Mouse (Mus musculus): ENCODE data around the gene Scamp3.
"Not testable (repeated sequence)": the region's sequence is repeated elsewhere in the genome, so short reads cannot be mapped to it uniquely, and the experiment has no call there.

The Scamp3 gene

DNA sequence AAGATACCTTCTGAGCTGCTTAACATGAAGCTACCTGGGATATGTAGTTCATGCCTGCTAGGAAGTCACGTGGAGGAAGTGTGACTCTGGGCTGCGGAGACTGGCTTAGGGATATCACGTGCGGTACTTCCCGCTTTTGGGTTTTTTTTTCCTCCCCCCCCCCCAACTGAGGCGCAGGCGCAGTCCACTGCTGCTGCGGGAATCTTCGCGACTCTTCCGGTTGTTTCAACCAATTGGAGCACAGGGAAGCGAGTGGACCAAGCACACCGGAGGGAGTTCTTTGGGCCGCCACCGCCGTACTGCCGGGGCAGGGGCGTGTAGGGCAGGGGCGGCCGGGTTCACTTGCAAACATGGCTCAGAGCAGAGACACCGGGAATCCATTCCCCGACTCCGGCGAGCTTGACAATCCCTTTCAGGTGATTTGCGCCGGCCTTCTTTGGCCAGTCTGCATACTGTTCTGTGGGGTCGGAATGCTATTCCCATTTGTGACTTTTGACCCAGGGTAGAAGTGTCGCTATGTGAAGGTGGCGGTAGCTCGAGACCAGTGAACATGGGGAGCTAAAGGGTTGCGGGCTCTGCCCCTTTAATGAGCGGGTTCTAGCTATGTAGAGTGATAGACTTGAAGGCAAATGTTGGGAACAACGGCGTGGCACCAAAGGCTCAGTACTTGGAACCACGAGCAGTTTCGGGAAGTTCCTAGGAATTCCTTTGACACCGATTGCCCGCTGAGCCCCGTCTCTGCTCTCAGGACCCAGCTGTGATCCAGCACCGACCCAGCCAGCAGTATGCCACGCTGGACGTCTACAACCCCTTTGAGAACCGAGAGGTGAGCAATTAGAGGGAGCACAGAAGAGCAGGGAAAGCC lies at the start of gene Scamp3:
Gene Scamp3, plus strand, starts transcription at position 232 of the 865 bp plus-strand sequence.
- peak; percentile 90 for DNase-seq (ENCODE audit: low spot score)

- no peak for DNase-seq (ENCODE audit: low spot score)
Measured at GRCm38 (mm10) chr3:89129908-89130307, 47.4 kb upstream of the Scamp3 start.

DNA sequence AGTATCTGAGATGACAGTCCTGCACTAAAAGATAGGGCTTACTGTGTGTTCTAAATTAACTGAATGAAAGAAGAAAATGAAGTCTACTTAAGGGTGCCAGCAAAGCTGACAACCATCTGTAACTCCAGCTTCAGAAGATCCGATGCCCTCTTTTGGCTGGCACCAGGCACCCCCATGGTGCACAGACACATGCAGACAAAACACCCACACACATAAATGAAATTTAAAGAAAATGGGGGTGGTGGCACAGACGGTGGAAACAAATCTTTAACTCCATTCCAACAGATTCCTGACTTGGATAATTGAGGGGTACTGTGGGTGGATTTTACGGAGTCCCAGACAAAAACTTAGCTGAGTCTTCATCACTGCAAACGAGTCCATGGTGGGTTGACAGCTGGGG lies 45.5 kb upstream of the Scamp3 start:
- no peak for DNase-seq (ENCODE audit: low spot score)

DNA sequence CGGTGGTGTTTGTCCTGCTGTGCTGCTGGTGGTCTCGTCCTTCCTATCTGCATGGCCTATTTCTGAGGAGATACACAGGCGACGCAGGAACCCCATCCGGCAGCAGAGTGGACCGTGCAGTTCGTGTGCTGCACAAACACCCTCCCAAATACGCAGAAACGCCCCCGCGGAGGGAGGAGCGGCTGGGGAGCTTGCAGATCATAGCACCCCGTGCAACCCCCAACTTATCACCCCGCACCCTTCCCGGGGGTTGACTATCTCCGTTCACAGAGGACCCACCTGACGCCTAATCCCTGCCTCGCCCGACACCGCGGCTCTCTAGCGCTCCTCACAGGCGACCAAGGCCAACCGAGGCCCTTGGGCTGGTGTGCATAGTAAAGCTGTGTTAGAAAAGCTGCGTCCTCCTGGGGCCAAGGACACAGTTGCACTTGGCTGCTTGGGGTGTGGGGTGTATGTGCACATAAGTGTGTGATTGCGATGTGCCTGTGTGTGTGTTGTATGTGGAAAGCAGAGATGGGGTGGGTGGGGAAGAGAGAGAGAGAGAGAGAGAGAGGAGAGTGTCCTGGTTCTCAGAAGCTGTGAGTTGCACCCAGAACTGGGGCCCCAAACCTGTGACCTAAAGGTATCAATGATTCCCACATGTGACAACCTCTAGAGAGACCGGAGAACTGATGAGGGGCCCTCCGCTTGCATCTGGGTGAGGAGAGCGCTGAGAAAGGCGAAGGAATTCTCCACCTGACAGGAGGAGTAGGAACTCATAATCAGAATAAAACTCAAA lies 44.8 kb upstream of the Scamp3 start:
- DNase-seq (ENCODE audit: low spot score) = peak; percentile 18

GRCm38 (mm10) chr3:89133063-89133450 lies 44.2 kb upstream of the Scamp3 start:
- no peak for DNase-seq (ENCODE audit: low spot score)

- no peak for DNase-seq (ENCODE audit: low spot score)
Measured at GRCm38 (mm10) chr3:89133752-89134151, 43.5 kb upstream of the Scamp3 start.

DNA sequence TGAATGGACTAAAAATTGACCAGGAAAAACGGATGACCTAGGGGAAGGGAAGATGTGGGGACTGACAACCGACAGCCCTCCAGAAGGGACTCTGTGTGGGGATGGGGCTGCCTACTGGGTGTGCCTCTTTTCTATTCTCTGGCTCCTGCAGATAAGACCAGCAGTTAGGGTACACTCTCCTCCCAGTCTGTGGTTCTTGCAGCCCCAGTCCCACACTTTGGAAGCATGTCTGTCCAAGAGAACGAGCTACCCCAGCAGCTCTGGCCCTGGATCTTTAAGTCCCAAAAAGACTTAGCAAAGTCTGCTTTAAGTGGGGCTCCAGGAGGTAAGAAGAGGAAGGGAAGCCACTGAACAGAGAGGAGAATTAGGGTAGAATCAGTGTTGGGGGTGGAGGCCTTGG lies 41.3 kb upstream of the Scamp3 start, which contains the start of gene Pklr:
Gene Pklr, plus strand, starts transcription at position 185 of the 400 bp plus-strand sequence.
- no peak for DNase-seq (ENCODE audit: low spot score)

DNA sequence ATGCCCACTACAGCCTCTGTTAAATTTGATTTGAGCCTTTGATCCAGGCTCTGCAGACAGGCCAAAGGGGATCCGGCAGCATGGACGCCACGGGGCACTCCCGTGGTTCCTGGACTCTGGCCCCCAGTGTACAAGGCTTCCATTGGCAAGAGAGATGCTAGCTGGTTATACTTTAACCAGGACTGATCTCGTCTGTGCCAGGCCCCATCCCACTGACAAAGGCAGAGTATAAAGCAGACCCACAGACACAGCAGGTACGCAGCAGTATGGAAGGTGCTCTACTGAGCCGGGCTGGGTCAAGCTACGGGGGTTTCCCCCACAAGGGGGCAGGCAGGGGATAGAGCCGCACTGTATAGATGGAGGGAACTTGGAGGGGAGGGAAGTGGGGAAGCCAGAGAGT lies 40.9 kb upstream of the Scamp3 start:
- DNase-seq (ENCODE audit: low spot score) = peak; percentile 17

DNA sequence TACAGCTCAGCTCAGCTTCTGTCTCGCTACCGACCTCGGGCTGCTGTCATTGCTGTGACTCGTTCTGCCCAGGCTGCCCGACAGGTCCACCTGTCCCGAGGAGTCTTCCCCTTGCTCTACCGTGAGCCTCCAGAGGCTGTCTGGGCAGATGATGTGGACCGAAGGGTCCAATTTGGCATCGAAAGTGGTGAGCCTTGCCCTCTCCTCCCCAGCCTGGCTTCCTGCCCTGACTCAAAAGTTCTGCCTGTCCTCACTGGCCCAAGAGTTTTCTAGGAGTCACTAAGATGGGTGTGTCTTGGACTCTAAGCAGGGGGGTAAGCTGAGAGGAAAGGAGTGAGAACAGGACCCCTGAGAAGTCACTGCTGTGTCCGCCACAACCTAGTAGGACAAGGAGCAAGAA lies 32.5 kb upstream of the Scamp3 start:
- no peak for DNase-seq (ENCODE audit: low spot score)

DNA sequence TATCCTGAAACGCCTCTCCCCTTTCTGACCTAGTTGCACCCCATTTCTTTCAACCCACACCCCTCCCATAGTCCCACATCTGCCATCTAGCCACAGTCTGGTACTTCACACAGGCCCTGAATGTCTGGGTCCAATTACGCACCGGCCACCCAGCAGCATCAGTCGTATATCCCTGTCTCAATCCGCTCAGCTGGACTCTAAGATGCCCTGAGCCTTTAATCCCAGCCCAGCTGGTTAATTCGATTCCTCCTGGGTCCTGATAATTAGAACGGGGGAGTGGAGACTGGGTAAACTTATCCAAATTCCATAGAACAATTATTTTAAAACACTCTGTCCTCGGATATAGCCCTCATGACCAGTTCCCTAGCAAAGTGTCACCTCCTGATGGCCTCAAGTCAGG lies 31.7 kb upstream of the Scamp3 start:
- DNase-seq (ENCODE audit: low spot score) = no peak

DNA sequence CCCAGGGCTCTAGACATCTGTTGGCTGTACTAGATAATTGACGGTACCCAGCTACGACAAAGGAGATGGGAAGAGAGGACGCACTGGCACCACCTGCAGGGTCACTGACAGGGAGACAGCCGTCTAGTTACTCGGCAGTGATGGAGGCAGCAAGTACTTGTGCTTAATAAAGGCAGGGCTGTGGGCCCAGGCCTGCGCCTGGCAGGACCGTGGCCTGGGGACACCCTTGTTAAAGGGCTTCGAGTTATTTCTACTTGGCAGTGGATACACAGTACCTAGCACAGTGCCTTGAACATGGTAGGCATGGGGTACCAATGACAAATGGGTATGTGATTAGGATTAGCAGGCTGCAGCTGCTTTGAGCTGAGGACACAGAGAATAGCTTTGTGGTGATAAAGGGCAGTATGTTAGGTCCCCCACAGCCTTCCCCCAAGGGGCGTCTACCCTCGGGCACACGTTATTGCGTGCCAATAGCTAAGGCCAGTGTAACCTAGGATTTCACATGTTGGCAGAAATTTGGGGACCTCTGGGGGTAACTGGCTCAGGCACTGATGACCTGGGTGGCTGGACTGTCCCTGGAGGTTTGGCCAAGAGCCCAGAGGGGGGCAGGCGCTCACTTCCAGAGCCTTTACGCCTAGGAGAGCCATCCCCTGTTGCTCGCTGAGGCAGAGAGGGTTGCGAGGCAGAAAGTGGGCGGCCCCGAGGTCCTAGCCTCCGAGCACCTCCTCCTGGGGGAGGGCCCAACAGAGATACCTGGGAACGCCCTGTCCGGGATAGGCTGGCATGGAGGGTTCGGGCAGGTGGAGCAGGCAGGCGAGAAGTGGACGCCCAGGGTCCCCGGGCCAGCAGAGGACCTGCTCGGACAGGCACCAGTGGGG lies 29.9 kb upstream of the Scamp3 start:
- no peak for DNase-seq (ENCODE audit: low spot score)

- DNase-seq (ENCODE audit: low spot score) = no peak
Measured at GRCm38 (mm10) chr3:89147979-89148311, 29.3 kb upstream of the Scamp3 start.

GRCm38 (mm10) chr3:89148567-89148966 lies 28.7 kb upstream of the Scamp3 start:
- no peak for DNase-seq (ENCODE audit: low spot score)

DNA sequence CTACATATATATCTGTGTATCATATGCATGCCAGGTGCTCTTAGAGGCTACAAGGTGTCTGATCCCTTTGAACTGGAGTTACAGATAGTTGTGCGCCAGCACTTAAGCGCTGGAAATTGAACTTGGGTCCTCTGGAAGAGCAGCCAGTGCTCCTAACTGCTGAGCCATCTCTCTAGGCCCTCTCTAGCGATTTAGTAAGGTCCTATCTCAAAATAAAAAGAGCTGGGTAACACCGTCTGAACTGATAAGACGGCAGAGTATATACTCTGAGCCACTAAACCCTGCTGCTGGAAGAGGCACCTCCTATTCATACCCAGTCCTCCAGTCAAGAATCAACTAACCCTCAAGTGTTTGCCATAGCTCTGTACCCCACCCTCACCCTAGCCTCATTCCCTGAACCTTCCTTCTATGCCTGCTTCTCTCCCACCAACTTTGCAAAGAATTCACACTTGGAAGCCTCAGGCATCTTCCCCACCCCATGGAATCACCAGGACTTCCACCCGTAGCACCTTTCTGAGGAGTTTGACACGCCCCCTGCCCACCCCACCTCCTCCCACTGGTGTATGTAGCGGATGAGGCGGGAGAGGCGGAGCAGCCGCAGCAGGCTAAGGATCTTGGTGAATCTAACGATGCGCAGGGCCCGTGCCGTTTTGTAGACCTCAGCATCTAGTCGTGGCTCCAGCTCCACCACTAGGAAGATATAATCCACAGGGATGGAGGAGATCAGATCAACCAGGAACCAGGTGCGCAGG lies 25.0 kb upstream of the Scamp3 start:
- DNase-seq (ENCODE audit: low spot score) = no peak

- DNase-seq (ENCODE audit: low spot score) = no peak
Measured at GRCm38 (mm10) chr3:89156951-89157350, 20.3 kb upstream of the Scamp3 start.

DNA sequence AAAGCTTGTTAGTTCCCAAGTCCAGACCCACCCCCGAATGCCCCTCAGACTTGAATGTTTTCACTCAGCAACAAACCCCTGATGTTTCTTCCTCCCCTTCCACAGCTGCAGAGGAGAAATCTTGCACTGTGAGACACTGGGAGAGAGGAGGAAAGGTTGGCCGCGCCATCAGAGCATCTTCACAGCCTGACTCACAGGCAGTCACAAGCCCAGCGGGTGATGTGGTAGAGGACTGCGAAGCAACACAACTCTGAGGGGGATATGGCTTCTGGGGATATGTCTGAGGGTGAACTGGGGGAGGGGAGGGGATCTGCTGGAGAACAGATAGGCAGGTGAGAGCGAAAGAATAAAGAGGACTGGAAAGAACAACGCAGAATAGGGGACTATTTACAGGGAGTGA lies 18.6 kb upstream of the Scamp3 start:
- no peak for DNase-seq (ENCODE audit: low spot score)

- no peak for DNase-seq (ENCODE audit: low spot score)
Measured at GRCm38 (mm10) chr3:89159211-89159610, 18.1 kb upstream of the Scamp3 start.

DNA sequence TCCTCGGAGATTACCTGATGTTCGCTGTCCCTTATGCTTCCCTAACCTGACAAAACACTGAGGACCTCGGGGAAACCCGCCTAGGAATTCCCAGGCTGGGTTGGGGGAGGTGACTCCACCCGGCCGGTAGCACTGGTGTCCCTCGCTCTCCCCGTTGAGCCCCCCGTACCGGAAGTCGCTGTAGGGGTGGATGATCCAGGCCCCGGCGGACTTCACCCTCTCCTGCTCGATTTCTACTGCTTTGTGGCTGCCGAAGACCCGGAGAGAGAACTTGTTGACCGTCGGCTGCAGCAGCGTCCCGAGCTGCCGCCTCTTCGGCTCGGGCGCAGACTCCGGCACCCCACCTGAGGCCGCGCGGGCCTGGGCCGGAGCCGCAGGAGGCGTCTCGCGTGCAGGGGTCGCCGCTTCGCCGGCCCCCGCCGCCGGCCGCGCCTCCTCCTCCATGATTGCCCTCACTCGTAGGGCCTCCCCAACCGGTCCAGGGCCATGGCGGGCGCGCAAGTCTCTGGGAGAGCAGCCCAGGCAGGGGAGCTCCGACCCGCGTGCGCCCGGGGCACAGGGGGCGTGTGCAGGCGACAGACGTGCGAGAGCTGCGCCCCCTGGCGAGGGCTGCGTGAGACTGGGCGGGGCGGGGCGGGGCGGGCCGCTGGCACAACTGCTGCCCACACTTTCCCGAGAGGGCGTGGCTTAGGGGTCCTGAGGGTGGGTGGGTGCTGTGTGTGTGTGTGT lies 17.5 kb upstream of the Scamp3 start, which contains the start of gene Hcn3:
Gene Hcn3, minus strand, starts transcription at position 581 of the 729 bp plus-strand sequence.
- peak; percentile 77 for DNase-seq (ENCODE audit: low spot score)

GRCm38 (mm10) chr3:89161207-89161606 lies 16.1 kb upstream of the Scamp3 start:
- not testable (repeated sequence) for DNase-seq (ENCODE audit: low spot score)

- DNase-seq (ENCODE audit: low spot score) = no peak
Measured at GRCm38 (mm10) chr3:89161786-89162185, 15.5 kb upstream of the Scamp3 start.

GRCm38 (mm10) chr3:89163123-89163522 lies 14.2 kb upstream of the Scamp3 start:
- DNase-seq (ENCODE audit: low spot score) = no peak

Data from T-cell, adult 2 months (primary cell).